Mouse (Mus musculus): Measurements from ENCODE around the gene Ntn3.
A peak's percentile ranks its signal among the peaks of the same experiment; 100 is the strongest.

The Ntn3 gene

GRCm38 (mm10) chr17:24211631-24212440, 2.5 kb upstream of the Ntn3 start:
- peak; percentile 93 for DNase-seq (ENCODE audit: low spot score)

DNA sequence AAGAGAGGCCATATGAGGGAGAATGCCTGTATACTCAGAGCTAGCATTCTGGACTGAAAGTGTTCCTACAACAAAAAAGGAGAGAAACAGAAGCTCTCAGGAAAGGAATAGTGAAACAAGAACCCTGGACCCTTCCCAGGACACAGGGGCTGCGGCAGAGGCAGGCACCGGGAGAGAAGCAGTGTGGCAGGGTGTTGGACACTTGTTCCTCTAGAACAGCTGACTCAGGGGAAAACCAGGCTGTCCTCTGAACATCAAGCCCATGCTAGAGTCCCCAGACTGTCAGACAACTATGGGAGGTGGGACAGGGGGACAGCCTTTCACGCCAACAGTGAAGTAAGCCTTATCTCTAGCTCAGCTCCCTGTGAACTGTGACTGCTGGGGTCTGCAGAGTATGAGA, 1.3 kb upstream of the Ntn3 start:
- no peak for DNase-seq (ENCODE audit: low spot score)

GRCm38 (mm10) chr17:24209916-24210240, 547 bp upstream of the Ntn3 start:
- no peak for DNase-seq (ENCODE audit: low spot score)

DNA sequence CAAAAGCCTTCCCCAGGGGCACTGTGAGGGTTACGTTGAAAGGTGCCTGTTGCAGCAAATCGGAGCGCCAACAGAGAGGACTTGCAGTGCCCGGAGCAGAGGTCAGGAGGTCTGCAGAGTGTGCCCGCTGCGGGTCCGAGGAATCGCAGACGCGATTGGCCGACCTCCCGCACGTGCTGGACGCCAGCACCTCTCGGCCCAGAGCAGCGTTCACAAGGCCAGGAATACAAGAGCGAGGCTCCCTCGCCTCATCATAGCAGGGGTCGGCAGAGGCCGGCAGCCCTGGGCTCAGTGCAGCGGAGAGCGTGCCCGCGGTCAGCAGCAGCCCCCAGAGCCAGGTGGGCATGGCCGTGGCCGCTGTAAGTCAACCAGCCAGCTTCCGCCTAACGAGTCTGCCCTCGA, 689 bp downstream of the Ntn3 start:
- peak; percentile 63 for DNase-seq (ENCODE audit: low spot score)

DNA sequence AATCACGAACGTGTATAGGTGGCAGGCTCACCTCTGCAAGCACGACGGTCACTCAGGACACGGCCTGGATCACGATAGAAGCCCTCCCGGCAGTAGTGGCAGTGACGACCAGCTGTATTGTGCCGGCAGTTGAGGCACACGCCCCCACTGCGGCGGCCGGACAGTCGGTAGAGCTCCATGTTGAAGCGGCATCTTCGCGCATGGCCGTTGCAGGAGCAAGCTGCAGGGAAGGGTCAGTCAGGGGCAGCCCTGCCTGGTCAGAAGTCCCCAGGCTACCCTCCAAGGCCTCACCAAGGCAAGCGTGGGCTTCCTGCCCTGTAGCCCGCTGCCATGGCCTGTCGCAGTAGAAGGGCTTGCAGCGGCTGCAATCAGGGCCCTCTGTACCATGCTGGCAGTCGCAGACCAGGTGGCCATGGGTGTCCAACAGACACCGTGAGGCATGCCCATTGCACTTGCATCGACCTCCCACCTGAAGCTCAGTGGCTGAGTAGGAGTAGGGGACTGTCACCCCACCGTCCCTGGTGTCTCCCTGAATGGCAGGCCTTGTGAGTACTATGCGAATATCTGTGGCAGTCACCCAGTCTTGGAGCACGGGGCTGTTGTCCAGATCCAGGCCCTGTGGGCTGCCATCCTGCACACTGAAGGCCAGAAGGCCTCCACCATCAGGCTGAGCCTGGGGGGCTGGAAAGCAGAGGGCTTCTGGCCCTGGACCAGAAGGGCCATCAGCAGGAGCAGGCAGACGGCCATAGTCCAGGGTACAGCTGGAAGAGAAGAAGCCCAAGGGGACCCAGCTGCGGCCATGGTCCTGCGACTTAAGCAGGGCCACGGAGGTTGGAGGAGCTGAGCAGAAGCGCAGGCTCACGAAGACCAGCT, 1.3 kb downstream of the Ntn3 start:
- no peak for DNase-seq (ENCODE audit: low spot score)

GRCm38 (mm10) chr17:24206451-24207351, 2.6 kb downstream of the Ntn3 start:
- DNase-seq (ENCODE audit: low spot score) = peak; percentile 80

DNA sequence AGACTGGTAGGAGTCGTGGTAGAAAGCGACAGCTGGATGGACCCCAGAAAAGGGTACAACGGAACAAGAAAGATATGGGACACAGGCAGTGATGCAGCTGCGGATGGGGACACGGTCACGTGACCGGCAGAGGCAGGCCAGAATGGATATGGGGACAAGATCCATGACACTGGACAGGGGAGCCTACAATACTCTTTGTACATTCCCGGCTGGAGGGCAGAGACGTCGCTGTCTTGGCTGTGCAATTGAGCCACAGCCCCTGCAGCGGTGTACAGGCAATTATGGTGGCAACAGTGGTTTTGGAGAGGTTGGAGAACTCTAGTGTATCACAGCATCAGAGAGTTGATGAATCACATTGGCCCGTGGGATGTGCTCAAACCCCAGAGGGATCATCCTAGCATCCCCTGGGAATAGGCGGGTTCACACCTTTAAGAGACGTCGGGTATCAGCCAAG, 3.4 kb downstream of the Ntn3 start:
- peak; percentile 62 for DNase-seq (ENCODE audit: low spot score)

DNA sequence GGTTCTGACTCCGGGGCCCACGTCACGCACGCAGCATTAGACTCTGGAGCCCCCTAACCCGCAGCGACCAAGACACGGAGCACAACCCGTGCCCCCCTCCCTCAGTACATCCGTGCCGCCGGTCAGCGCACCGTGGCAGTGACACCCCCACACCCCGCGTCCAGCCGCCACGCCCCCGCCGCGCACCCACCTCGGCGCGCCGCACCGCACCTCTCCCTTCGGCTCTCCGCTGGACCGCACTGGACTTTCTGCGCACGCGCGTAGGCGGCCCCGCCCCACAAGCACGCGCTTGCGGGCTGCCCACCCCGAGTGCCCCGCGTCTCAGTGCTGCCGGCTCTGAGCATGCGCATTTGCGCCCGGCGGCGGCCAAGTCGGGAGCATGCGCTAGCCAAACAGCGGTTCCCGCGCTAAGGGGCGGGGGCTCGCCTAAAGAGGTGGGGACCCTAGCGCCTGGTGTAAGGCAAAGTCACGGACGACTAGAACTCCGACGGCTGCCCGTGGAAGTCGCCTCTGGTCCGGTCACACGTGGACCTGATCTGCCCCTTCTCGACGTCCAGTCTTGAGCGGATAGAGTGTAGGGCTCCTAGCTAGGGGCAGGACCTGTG, 3.9 kb downstream of the Ntn3 start, which contains the start of gene Tbc1d24:
TSS of gene Tbc1d24 (minus strand) at position 279 of the 605 bp plus-strand sequence.
- DNase-seq (ENCODE audit: low spot score) = peak; percentile 95

GRCm38 (mm10) chr17:24204846-24205245, 4.5 kb downstream of the Ntn3 start:
- no peak for DNase-seq (ENCODE audit: low spot score)

- no peak for DNase-seq (ENCODE audit: low spot score)
Observed at GRCm38 (mm10) chr17:24203611-24204534, 5.5 kb downstream of the Ntn3 start.

GRCm38 (mm10) chr17:24203068-24203467, 6.3 kb downstream of the Ntn3 start:
- DNase-seq (ENCODE audit: low spot score) = no peak

- no peak for DNase-seq (ENCODE audit: low spot score)
Observed at GRCm38 (mm10) chr17:24201092-24201491, 8.2 kb downstream of the Ntn3 start.

GRCm38 (mm10) chr17:24199741-24200140, 9.6 kb downstream of the Ntn3 start:
- DNase-seq (ENCODE audit: low spot score) = no peak

DNA sequence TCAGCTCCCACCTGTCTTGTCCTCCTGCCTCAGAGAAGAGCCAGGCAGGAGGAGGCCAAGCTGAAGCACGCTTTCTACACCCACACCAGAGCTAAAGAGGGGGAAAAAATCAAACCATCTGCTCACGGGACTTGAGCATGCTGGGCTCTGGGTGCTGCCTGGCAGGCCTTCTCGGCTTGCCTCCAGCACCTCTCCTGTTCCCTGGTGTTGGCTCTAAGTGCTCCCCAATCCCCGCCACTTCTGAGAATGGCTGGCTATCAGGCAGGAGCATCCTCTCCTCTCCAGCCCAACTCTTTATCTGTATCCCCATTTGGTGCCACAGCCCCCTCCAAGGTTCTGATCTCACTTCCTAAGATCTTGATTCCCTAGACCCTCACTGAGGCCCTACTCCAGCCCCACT, 10.1 kb downstream of the Ntn3 start:
- DNase-seq (ENCODE audit: low spot score) = no peak

DNA sequence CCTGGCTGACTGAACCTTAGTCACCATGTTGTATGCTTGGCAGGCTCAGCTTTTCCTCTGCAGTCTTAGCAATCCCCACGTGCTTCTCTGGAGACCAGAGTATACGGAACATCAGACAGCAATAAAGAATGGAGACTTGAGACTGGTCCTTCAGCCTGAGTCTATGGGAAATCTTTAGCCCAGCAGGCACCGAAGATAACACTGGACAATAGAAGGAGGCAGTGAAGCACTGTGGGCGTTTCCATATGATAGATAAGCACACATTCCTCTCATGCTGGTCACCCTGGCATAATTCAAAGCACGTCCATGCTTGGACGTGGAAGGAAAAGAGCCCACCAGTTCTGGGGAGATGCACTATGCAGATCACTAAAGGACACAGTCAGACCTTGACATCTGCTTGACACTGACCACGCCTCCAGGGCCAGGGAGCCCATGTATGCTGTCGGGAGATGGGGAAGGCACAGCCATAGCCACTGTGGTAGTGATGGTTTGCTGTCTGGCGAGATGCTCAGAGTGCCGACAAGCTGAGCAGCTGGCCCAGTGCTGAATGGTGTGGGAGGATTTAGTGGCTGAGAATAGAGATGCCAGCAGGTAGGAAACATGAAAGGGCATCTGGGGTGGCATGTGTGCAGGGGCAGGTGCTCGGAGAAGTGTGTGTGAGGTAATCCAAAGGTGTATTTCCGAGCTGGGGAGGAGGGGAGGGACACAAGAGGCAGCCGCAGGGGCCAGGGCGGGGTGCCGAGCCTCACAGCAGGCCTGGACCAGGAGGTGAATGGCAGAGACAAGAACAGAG, 12.1 kb downstream of the Ntn3 start:
- no peak for DNase-seq (ENCODE audit: low spot score)

DNA sequence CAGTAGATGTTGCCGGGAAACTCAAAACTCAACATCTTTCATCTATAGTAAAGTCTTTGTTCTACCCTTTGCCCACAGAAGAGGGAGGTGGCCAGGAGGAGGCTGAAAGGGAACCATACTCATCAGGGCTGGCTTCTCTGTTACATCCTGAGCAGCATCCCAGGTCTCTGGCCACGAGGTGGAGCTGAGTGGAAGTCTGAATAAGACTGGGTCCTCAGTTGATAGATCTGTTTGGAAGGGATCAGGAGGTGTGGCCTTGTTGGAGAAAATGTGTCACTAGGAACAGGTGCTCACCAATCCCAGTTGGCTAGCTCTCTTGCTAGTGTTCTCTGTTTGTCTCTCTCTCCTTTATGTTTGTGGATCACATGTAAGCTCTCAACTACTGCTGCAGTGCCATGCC, 14.0 kb downstream of the Ntn3 start:
- DNase-seq (ENCODE audit: low spot score) = no peak

DNA sequence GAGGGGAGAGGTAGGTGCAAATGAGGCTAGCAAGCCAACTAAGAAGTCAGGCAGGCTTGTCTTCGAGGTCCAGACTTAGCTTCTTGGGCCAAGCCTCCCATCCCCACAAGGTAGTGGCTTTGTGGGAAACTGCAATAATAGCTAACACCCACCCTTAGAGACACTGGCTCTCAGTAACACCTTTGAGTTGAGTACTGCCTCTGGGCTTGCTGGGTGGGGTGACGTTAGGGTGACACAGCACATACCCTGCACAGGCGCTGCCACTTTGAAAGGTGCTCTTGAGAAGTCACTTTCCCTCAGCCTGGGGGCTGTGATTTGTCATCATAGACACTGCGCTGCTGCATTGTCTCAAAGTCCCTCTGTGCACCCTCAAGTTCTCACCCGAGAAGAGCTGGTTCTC, 15.6 kb downstream of the Ntn3 start:
- no peak for DNase-seq (ENCODE audit: low spot score)

DNA sequence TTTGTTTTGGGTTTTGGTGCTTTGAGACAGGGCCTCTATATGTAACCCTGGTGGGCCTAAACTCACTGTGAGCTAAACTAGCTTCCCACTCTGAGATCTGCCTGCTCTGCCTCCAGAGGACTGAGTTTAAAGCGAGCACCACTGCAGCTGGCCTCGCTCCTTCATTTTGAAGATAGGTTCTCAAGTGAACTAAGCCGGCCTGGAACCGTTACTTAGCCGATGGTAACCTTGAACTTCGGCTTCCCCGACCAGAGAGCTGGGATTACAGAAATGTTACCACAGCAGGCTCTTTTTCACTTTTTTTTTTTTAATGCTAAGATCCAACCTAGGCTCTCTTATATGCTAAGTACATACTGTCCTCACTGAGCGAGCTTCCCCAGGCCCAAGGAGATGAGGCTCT, 16.1 kb downstream of the Ntn3 start:
- no peak for DNase-seq (ENCODE audit: low spot score)

GRCm38 (mm10) chr17:24192848-24193247, 16.5 kb downstream of the Ntn3 start:
- no peak for DNase-seq (ENCODE audit: low spot score)

DNA sequence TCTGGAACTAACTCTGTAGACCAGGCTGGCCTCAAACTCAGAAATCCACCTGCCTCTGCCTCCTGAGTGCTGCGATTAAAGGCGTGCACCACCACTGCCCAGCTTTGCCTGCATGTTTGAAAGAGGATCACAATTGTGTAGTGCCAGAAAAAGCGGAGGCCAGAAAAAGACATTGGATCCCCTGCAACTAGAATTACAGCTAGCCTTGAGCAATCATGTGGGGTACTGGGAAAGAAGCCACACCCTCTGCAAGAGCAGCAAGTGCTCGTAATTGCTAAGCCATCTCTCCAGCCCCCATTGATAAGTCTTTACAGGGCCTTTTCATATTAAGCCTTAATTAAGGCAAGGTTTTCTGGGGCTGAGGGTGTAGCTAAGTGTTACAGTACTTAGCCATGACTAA, 17.9 kb downstream of the Ntn3 start:
- DNase-seq (ENCODE audit: low spot score) = no peak
